Mouse (Mus musculus) ES-Bruce4 (cell line): ENCODE results near the gene Pex6. TPM values are rescaled to one million over a fixed set of nuclear protein-coding genes. Genes with fewer than 3 reads are reported as not detected.

Source experiments
- H3K27ac ChIP-seq: 2 replicates; pipeline ENCODE4 v1.5.1; 2012; ENCODE audit warnings: low read length, inconsistent platforms; ENCODE audit not compliant: insufficient read depth
- H3K27me3 ChIP-seq: 2 replicates; pipeline ENCODE4 v1.6.1; 2012; ENCODE audit warnings: mild to moderate bottlenecking, low read length, inconsistent platforms; ENCODE audit not compliant: control insufficient read depth, poor library complexity, insufficient read depth, severe bottlenecking
- H3K36me3 ChIP-seq: 2 replicates; pipeline ENCODE4 v1.6.1; 2012; ENCODE audit warnings: inconsistent platforms, mild to moderate bottlenecking, low read length, moderate library complexity; ENCODE audit not compliant: control insufficient read depth, poor library complexity, insufficient read depth, severe bottlenecking
- H3K4me1 ChIP-seq: one replicate; pipeline ENCODE4 v1.8.1; 2011; ENCODE audit warnings: low read length; ENCODE audit not compliant: control insufficient read depth, insufficient read depth
- H3K4me3 ChIP-seq: 2 replicates; pipeline ENCODE4 v1.5.1; 2011; ENCODE audit warnings: low read depth, mild to moderate bottlenecking, low read length
- H3K9ac ChIP-seq: 2 replicates; pipeline ENCODE4 v1.6.1; 2012; ENCODE audit warnings: low read depth, mild to moderate bottlenecking, inconsistent platforms; ENCODE audit not compliant: poor library complexity, severe bottlenecking
- H3K9me3 ChIP-seq: replicated peaks from 2 replicates; pipeline ENCODE4 v1.6.1; 2012; ENCODE audit warnings: mild to moderate bottlenecking, low read length, inconsistent platforms; ENCODE audit not compliant: control insufficient read depth, poor library complexity, insufficient read depth, severe bottlenecking
- CTCF ChIP-seq: IDR thresholded peaks from one replicate; pipeline ENCODE4 v1.8.1; 2011; ENCODE audit warnings: low read depth, low read length
- EP300 ChIP-seq: IDR thresholded peaks from 2 replicates; pipeline ENCODE4 v1.6.1; 2011; ENCODE audit warnings: low read depth, low read length; ENCODE audit not compliant: insufficient read depth
- POLR2A ChIP-seq: IDR thresholded peaks from one replicate; pipeline ENCODE4 v1.8.1; 2011; ENCODE audit warnings: low read length; ENCODE audit not compliant: insufficient read depth
- polyA plus RNA-seq: library from polyadenylated mRNA; stranded (reverse); fragments of >200 nt; gene quantifications from 2 replicates; pipeline ENCODE4 v1.2.4, GENCODE M21; 2011; ENCODE audit warnings: low read depth; ENCODE audit not compliant: missing spikeins, insufficient read depth, insufficient read length

Gene Pex6
- 13.0 and 13.4 TPM in 2 replicates for polyA plus RNA-seq

GRCm38 (mm10) chr17:46710959-46711597, at the start of gene Pex6:
Pex6 (plus strand) TSS chr17:46711463.
- H3K27me3 ChIP-seq = no peaks in the 10 kb centered on the region
- H3K4me3 ChIP-seq = peak within 1 kb of the TSS; percentile 84
- H3K36me3 ChIP-seq = 0 out of 2 replicates have a peak, but pooled peaks cover 5% of the 10 kb centered on the region
- peak within 1 kb of the TSS; percentile 70; the same call in 1 of the 2 replicates for H3K27ac ChIP-seq
- no peaks in the 10 kb centered on the region for H3K4me1 ChIP-seq
- no peak for TF ChIP-seq CTCF
- no peak for TF ChIP-seq EP300
- peak; percentile 87 for TF ChIP-seq POLR2A
- H3K9ac ChIP-seq = peak within 1 kb of the TSS; percentile 98
- no peaks in the 10 kb centered on the region for H3K9me3 ChIP-seq

- Histone ChIP-seq H3K36me3 (peaks cover 3% of the 10 kb centered on the region; the same call in 1 of the 2 replicates), H3K4me1 (no peaks in the 10 kb centered on the region), H3K4me3 (no peak overlapping the region), H3K9me3 (no peaks in the 10 kb centered on the region), H3K27me3 (no peaks in the 10 kb centered on the region), H3K27ac (no peak overlapping the region), H3K9ac (no peak overlapping the region)
- TF ChIP-seq POLR2A (no peak), EP300 (no peak), CTCF (no peak)
These were observed 49.3 kb upstream of the Pex6 start for GRCm38 (mm10) chr17:46661981-46662380.

- H3K36me3 ChIP-seq = peaks cover 3% of the 10 kb centered on the region; the same call in 1 of the 2 replicates
- no peaks in the 10 kb centered on the region for H3K4me1 ChIP-seq
- H3K9me3 ChIP-seq = no peaks in the 10 kb centered on the region
- H3K27me3 ChIP-seq = no peaks in the 10 kb centered on the region
- H3K4me3 ChIP-seq = no peak overlapping the region
- no peak overlapping the region for H3K9ac ChIP-seq
- no peak overlapping the region for H3K27ac ChIP-seq
- TF ChIP-seq EP300 (no peak), POLR2A (no peak), CTCF (no peak)
These were observed 48.5 kb upstream of the Pex6 start for GRCm38 (mm10) chr17:46662730-46663129.

GRCm38 (mm10) chr17:46667712-46668111, 43.6 kb upstream of the Pex6 start:
- no peak overlapping the region for H3K27ac ChIP-seq
- peaks cover 1% of the 10 kb centered on the region for H3K4me1 ChIP-seq
- no peak overlapping the region for H3K4me3 ChIP-seq
- H3K36me3 ChIP-seq = peaks cover 10% of the 10 kb centered on the region
- H3K9me3 ChIP-seq = no peaks in the 10 kb centered on the region
- H3K9ac ChIP-seq = no peak overlapping the region
- H3K27me3 ChIP-seq = no peaks in the 10 kb centered on the region
- no peak for TF ChIP-seq POLR2A
- no peak for TF ChIP-seq CTCF
- no peak for TF ChIP-seq EP300

- peaks cover 10% of the 10 kb centered on the region for H3K36me3 ChIP-seq
- H3K4me1 ChIP-seq = peaks cover 5% of the 10 kb centered on the region
- no peaks in the 10 kb centered on the region for H3K9me3 ChIP-seq
- H3K4me3 ChIP-seq = no peak overlapping the region
- no peak overlapping the region for H3K27ac ChIP-seq
- H3K9ac ChIP-seq = no peak overlapping the region
- TF ChIP-seq POLR2A (no peak), CTCF (no peak), EP300 (no peak)
- no peaks in the 10 kb centered on the region for H3K27me3 ChIP-seq
These were observed 41.4 kb upstream of the Pex6 start for GRCm38 (mm10) chr17:46669911-46670310.

GRCm38 (mm10) chr17:46673850-46674529, 37.3 kb upstream of the Pex6 start, which contains the start of gene Rrp36:
Rrp36 (minus strand) TSS chr17:46674352.
- Histone ChIP-seq H3K4me3 (peak within 1 kb of the TSS; percentile 80), H3K27ac (peak within 1 kb of the TSS; percentile 59), H3K4me1 (peaks cover 6% of the 10 kb centered on the region), H3K9ac (peak within 1 kb of the TSS; percentile 77), H3K27me3 (no peaks in the 10 kb centered on the region), H3K9me3 (no peaks in the 10 kb centered on the region), H3K36me3 (peaks cover 24% of the 10 kb centered on the region)
- TF ChIP-seq EP300 (no peak), CTCF (no peak), POLR2A (peak; percentile 69)
